Mouse (Mus musculus): ENCODE results near the gene Cadm2. TPM values are rescaled to one million over a fixed set of nuclear protein-coding genes. Genes with fewer than 3 reads are reported as not detected.

The Cadm2 gene
- polyA plus RNA-seq, 1 experiment from 2014 or later: 0.66 TPM

DNA sequence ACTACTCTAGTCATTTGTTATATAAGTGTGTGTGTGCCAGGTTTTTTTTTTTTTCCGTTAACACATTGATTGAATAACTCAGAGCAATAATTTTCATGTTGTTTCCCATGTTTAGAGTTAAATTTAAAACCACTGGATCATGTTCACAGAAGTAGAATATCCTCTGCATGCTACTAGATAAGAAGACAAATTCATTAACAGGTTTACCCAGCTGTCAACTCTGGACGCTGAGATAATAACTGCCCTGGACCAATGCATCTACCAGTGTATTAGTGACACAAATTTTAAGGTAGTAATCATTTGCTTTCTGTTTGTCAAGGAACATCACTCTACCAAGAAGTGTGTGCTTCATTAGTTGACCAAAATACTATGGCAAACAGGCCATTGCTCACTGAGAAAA is 253.0 kb downstream of the Cadm2 start:
- H3K4me1 ChIP-seq (ENCODE audit: insufficient read depth): no peaks in the 10 kb centered on the region
- no peak for TF ChIP-seq CTCF (IDR thresholded peaks at IDR 0.05; ENCODE audit: low read depth)
- no peaks in the 10 kb centered on the region for H3K9me3 ChIP-seq (ENCODE audit: low read depth, low read length)
- WGBS: 76% methylated on average over 2 of the region's 2 CpGs
- H3K27me3 ChIP-seq (ENCODE audit: insufficient read depth, low read length): no peaks in the 10 kb centered on the region
- no peak overlapping the region for H3K27ac ChIP-seq (ENCODE audit: low read depth)
- no peak overlapping the region for H3K4me3 ChIP-seq (ENCODE audit: low read depth, low read length)
- no peak for DNase-seq
- H3K9ac ChIP-seq: no peak overlapping the region
- no peak for ATAC-seq (ENCODE audit: insufficient read depth)
- H3K36me3 ChIP-seq (ENCODE audit: insufficient read depth): no peaks in the 10 kb centered on the region
- no peak overlapping the region for H3K4me2 ChIP-seq

DNA sequence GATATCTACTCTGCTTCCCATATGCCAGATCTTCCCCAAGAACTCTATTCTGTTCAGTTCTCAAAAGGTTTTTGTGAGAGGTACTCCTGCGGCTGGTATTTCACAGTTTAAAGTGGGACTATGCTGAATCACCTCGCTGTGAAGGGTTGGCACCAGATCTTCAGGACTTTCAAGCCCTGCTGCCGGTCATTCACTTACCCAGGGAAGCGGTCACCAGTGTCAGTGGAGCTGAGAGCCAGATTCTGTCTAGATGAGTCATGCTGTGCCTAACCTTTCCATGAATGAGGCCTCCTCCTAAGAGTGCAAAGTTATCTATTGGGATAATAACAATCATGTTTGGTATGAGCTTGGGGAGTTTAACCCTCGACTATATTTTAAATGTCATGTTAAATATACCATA is 272.7 kb downstream of the Cadm2 start:
- Histone ChIP-seq H3K27me3 (ENCODE audit: insufficient read depth, low read length) (no peaks in the 10 kb centered on the region), H3K9me3 (ENCODE audit: low read depth, low read length) (no peaks in the 10 kb centered on the region), H3K4me1 (ENCODE audit: insufficient read depth) (no peaks in the 10 kb centered on the region), H3K36me3 (ENCODE audit: insufficient read depth) (no peaks in the 10 kb centered on the region), H3K4me3 (ENCODE audit: low read depth, low read length) (no peak overlapping the region), H3K4me2 (no peak overlapping the region), H3K27ac (ENCODE audit: low read depth) (no peak overlapping the region), H3K9ac (no peak overlapping the region)
- WGBS: 78% methylated on average over 5 of the region's 5 CpGs
- no peak for DNase-seq
- no peak for ATAC-seq (ENCODE audit: insufficient read depth)
- no peak for TF ChIP-seq CTCF (IDR thresholded peaks at IDR 0.05; ENCODE audit: low read depth)

GRCm38 (mm10) chr16:67347561-67347960 is 273.1 kb downstream of the Cadm2 start:
- DNase-seq: no peak
- Histone ChIP-seq H3K4me2 (no peak overlapping the region), H3K27me3 (ENCODE audit: insufficient read depth, low read length) (no peaks in the 10 kb centered on the region), H3K4me1 (ENCODE audit: insufficient read depth) (no peaks in the 10 kb centered on the region), H3K36me3 (ENCODE audit: insufficient read depth) (no peaks in the 10 kb centered on the region), H3K9ac (no peak overlapping the region), H3K27ac (ENCODE audit: low read depth) (no peak overlapping the region), H3K4me3 (ENCODE audit: low read depth, low read length) (no peak overlapping the region), H3K9me3 (ENCODE audit: low read depth, low read length) (no peaks in the 10 kb centered on the region)
- no peak for ATAC-seq (ENCODE audit: insufficient read depth)
- no peak for TF ChIP-seq CTCF (IDR thresholded peaks at IDR 0.05; ENCODE audit: low read depth)

- no peak for DNase-seq
- Histone ChIP-seq H3K27me3 (ENCODE audit: insufficient read depth, low read length) (no peaks in the 10 kb centered on the region), H3K9ac (no peak overlapping the region), H3K4me3 (ENCODE audit: low read depth, low read length) (no peak overlapping the region), H3K4me1 (ENCODE audit: insufficient read depth) (no peaks in the 10 kb centered on the region), H3K27ac (ENCODE audit: low read depth) (no peak overlapping the region), H3K9me3 (ENCODE audit: low read depth, low read length) (no peaks in the 10 kb centered on the region), H3K36me3 (ENCODE audit: insufficient read depth) (no peaks in the 10 kb centered on the region), H3K4me2 (no peak overlapping the region)
- ATAC-seq (ENCODE audit: insufficient read depth): no peak
- WGBS: 41% methylated on average over 10 of the region's 10 CpGs
- no peak for TF ChIP-seq CTCF (IDR thresholded peaks at IDR 0.05; ENCODE audit: low read depth)
Measured at GRCm38 (mm10) chr16:67346621-67347290, 274.0 kb downstream of the Cadm2 start.

DNA sequence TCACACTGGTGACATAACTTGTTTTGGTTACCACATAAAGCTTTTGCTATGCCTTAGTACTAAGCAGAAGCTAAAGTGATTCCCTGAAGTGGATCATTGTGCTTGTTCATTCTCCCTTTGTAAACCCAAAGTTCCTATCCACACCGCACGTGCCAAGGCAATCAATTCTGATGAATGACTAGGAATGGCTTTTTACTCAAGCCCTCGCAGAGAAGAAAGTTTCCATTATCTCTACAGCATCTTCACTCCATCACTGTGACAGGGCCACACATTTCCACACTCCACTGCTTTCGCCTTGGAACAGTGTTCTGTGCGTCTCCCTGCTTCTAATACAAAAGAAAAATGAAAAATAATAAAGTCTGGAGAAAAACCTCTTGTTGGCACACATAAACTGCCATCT is 276.5 kb downstream of the Cadm2 start:
- Histone ChIP-seq H3K36me3 (ENCODE audit: insufficient read depth) (no peaks in the 10 kb centered on the region), H3K4me1 (ENCODE audit: insufficient read depth) (no peaks in the 10 kb centered on the region), H3K9me3 (ENCODE audit: low read depth, low read length) (no peaks in the 10 kb centered on the region), H3K4me2 (no peak overlapping the region), H3K27me3 (ENCODE audit: insufficient read depth, low read length) (no peaks in the 10 kb centered on the region), H3K27ac (ENCODE audit: low read depth) (no peak overlapping the region), H3K9ac (no peak overlapping the region), H3K4me3 (ENCODE audit: low read depth, low read length) (no peak overlapping the region)
- DNase-seq (no peak), ATAC-seq (ENCODE audit: insufficient read depth) (no peak)
- no peak for TF ChIP-seq CTCF (IDR thresholded peaks at IDR 0.05; ENCODE audit: low read depth)
- 24% methylated on average over 5 of the region's 5 CpGs for WGBS

DNA sequence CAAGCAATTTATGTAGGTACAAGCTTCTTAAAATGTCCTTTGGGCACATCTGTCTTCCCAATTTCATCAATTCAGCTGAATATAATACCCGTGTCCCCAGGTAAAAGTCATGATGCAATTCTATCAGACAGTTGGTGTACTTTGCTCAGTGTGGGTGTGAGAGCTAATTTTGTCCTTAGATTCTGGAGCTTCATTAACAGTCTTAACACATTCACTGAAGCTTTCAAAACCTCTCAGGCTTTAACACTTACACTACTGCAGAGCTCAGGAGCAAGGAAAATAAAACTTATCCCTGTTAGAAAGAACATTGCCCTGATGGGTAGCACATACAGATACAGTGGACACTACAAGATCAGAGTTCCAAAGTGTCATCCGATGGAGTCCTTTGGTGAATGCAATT is 309.7 kb downstream of the Cadm2 start:
- DNase-seq: no peak
- WGBS: 76% methylated on average over 2 of the region's 2 CpGs
- Histone ChIP-seq H3K36me3 (ENCODE audit: insufficient read depth) (no peaks in the 10 kb centered on the region), H3K4me1 (ENCODE audit: insufficient read depth) (no peaks in the 10 kb centered on the region), H3K9ac (no peak overlapping the region), H3K4me3 (ENCODE audit: low read depth, low read length) (no peak overlapping the region), H3K27ac (ENCODE audit: low read depth) (no peak overlapping the region), H3K4me2 (no peak overlapping the region), H3K9me3 (ENCODE audit: low read depth, low read length) (no peaks in the 10 kb centered on the region), H3K27me3 (ENCODE audit: insufficient read depth, low read length) (no peaks in the 10 kb centered on the region)
- no peak for ATAC-seq (ENCODE audit: insufficient read depth)
- no peak for TF ChIP-seq CTCF (IDR thresholded peaks at IDR 0.05; ENCODE audit: low read depth)

DNA sequence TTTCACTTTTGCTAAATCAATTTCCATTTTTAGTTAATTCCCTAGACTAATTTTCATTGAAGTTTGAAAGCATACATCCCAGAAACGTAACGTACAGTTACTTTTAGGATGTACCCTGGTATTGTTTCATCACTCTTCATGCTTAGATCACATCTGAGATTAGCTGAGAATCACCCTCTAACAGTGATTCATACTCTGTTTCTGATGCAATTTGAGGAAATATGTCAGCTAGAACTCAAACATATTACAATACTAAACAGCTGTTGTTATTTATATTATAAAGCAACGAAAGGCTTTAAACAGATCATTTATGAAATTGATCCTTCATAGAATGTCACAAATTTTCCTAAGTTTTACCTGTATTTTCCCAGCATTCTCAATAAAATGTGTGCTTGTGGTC is 336.0 kb downstream of the Cadm2 start:
- Histone ChIP-seq H3K4me2 (no peak overlapping the region), H3K27me3 (ENCODE audit: insufficient read depth, low read length) (no peaks in the 10 kb centered on the region), H3K9me3 (ENCODE audit: low read depth, low read length) (no peaks in the 10 kb centered on the region), H3K4me1 (ENCODE audit: insufficient read depth) (no peaks in the 10 kb centered on the region), H3K36me3 (ENCODE audit: insufficient read depth) (no peaks in the 10 kb centered on the region), H3K27ac (ENCODE audit: low read depth) (no peak overlapping the region), H3K4me3 (ENCODE audit: low read depth, low read length) (no peak overlapping the region), H3K9ac (no peak overlapping the region)
- ATAC-seq (ENCODE audit: insufficient read depth) (no peak), DNase-seq (no peak)
- no peak for TF ChIP-seq CTCF (IDR thresholded peaks at IDR 0.05; ENCODE audit: low read depth)
- 83% methylated on average over 3 of the region's 3 CpGs for WGBS

- no peak overlapping the region for H3K9ac ChIP-seq
- H3K4me2 ChIP-seq: no peak overlapping the region
- no peaks in the 10 kb centered on the region for H3K36me3 ChIP-seq (ENCODE audit: insufficient read depth)
- WGBS: 80% methylated on average over 5 of the region's 5 CpGs
- TF ChIP-seq CTCF (IDR thresholded peaks at IDR 0.05; ENCODE audit: low read depth): no peak
- H3K4me3 ChIP-seq (ENCODE audit: low read depth, low read length): no peak overlapping the region
- no peaks in the 10 kb centered on the region for H3K9me3 ChIP-seq (ENCODE audit: low read depth, low read length)
- no peaks in the 10 kb centered on the region for H3K27me3 ChIP-seq (ENCODE audit: insufficient read depth, low read length)
- ATAC-seq (ENCODE audit: insufficient read depth) (no peak), DNase-seq (no peak)
- no peaks in the 10 kb centered on the region for H3K4me1 ChIP-seq (ENCODE audit: insufficient read depth)
- no peak overlapping the region for H3K27ac ChIP-seq (ENCODE audit: low read depth)
Measured at GRCm38 (mm10) chr16:67243598-67243997, 377.1 kb downstream of the Cadm2 start.
